Mouse (Mus musculus) urinary bladder, postnatal 25 days (tissue): Measurements from ENCODE around the gene Rhox6.
"Not testable (repeated sequence)": the region's sequence is repeated elsewhere in the genome, so short reads cannot be mapped to it uniquely, and the experiment has no call there.

Experiments used
- DNase-seq: peaks from one replicate; pipeline ENCODE4 v3.0.0; 2022; ENCODE audit warnings: low spot score

Gene Rhox6

DNA sequence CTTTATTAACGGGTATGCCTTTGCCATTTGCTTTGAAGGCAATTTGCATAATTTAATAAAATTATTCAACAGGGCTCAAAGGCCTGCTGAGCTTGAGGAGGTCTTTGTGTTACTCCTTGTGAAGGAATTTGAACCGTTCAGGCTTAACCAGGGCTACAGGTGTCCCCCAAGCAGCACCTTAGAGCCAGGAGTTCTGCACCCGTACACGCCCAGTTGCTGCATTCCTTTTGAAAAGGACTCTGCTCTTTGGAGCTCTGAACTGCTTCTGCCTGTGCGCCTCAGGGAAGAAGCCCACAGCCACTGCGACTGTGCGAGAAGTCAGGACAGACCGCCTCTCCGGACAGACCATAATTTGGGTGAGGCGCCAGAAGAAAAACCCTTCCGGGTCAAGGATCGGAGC, at the start of gene Rhox6:
Gene Rhox6 (plus strand): TSS at position 301 of the 400 bp plus-strand sequence.
- not testable (repeated sequence) for DNase-seq

DNA sequence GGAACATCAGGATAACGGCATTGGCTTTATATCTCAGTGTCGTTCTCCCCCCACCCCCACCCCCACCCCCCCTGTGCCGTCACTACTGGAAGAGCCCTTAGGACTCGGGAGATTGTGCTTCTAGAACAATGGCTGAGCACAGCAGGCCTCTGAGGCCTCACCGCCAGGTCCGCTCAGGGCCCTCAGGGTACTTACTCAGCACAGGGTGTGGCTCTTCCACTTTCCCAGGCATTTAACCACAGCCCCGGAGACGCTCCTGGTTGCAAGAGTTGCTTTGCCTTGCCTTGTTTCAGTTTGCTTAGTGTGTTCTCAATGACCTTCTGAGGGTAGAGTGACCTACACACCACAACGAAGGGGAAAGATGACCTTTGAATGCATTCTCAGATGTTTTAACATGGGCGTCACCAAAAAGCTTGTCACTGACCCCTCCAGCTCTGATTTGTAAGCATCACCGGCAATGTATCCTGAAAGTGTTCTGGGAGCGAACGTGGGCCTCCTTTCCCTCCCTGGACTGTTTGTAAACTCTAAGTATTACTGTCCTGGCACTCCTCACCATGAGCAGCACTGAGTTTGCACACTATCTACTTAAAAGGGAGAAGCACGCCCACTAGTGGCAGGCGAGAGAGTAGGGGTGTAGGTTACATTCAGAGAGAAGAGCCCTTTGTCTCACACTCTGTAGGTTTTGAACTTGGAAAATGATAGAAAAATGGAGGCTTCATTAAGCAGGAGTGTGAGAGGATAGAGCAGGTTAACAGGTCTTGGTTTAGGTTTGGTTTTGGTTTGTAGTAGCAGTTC, 19.2 kb upstream of the Rhox6 start:
- DNase-seq = no peak

DNA sequence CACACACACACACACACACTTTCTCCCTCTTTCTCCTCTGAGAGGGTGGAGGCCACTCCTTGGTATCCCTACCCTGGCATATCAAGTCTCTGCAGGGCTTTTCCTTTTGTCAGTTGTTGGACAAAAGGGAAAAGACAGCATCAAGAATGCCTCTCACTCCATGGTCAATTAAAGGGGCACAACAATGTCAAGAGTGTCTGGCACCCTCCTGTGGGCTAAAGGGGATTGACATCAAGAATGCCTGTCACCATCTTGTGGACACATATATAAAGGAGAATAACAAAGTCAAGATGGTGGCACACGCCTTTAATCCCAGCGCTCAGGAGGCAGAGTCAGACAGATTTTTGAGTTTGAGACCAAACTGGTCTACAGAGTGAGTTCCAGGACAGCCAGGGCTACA, 17.3 kb upstream of the Rhox6 start:
- DNase-seq = no peak

DNA sequence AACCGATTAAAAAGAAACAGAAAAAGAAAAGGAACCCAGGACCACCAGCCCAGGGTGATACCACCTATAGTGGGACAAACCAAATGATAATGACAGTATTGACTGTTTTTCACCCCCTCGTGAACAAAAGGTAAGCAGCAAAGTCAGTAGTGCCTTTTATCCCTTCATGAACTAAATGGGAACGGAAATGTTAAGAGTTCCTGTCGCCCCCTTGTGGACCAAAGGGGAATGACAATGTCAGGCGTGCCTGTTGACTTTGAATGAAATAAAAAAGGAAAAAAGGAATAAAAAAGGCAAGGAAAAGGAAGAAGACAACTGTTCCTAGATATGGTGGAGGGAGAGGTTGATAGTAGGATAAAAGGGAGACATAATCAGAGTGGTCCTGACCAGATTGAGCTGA, 15.5 kb upstream of the Rhox6 start:
- DNase-seq = peak; percentile 16

DNA sequence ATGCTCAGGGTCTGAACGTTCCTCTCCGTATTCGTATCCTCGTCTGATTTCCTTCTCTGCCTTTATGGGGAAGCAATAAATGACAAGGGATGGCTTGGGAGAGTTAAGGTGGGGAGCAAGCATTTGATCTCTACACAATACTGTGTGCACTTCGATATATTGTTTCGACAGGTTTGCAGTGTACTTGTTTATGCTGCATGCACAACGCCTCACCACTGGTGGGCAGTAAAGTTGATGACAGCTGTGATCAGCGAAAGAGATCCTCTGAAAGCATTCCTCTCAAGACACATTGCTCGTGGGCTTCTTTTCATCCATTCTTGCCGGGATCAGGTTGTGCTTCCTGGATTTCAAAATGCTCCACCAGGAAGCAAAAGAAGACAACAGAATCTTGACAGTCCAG, 11.0 kb upstream of the Rhox6 start:
- DNase-seq = no peak

DNA sequence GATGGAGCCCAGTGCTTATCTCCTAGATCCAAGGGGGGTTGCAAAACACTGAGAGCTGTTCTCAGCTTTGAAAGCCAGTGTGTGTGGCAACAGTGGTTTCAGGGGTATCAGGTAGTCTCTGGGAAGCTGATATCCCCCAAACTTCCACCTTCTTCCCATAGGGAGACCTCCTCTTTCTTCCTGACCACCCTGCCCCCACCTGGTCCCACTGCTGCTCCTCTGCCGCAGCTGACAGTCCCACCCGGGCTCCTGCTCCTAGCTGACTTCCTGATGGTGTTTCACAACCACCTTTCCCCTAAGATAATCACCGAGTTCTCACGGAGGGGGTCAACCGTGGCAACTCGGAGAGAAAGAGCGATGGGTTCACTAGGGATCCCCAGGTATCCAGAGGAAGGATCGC, 4.7 kb downstream of the Rhox6 start, which contains the start of gene Rhox7a:
Gene Rhox7a (plus strand): TSS at position 301 of the 400 bp plus-strand sequence.
- not testable (repeated sequence) for DNase-seq

DNA sequence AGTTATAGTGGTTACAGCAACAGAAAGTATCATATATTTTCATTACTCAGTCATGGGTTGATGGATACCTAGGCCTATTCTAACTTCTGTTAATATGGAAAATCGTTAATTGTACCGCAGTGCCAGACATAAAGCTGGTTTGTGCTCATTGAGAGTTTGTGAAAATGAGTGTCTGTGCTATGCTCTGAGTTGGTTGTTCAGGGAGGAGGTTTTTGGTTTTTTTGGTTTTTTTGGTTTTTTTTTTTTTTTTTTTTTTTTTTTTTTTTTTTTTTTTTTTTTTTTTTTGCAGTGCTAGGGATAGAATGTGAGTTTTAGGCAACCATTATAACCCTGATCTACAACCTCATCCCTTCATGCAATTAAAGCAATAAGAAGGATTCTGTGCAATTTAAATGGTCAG, 44.9 kb downstream of the Rhox6 start:
- DNase-seq = no peak

DNA sequence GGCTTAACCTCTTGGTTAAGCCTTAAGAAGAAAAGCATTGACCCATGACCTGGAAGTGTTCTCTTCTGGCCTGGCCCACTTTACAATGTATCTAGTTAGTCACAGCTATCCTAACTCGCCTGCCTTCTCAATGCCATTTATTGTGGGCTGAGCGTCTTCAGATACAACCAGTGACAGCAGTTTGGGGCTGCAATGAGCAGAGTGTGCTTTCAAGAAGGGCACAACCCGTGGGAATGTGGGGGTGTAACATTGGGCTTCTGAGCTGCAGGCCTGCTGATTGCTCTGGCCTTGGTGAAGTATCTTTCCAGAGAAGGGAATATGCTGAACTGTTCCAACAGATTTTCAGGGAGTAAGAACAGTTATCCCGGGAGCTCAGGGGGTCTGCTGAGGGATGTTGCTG, 52.1 kb downstream of the Rhox6 start, which contains the start of gene Rhox8:
Gene Rhox8 (minus strand): TSS at position 101 of the 400 bp plus-strand sequence.
- DNase-seq = no peak
